Mouse (Mus musculus): ENCODE results near the gene Acot2.

GRCm38 (mm10) chr12:84000418-84000817 is 12.8 kb downstream of the Acot2 start:
- TF ChIP-seq CTCF (IDR thresholded peaks at IDR 0.05; ENCODE audit: insufficient read depth, low read depth, low read length) (no peak), POLR2A (IDR thresholded peaks at IDR 0.05; ENCODE audit: insufficient read depth, low read depth, low read length) (no peak)
